Comparison of ENCODE assay signal across 1 mouse cellular context in genomic region chr7:78684943-78685342, GRCm38 (mm10).
TF ChIP-seq lines count a peak whose summit lies in the region.

No protein-coding gene starts in this region.

TF ChIP-seq in MEL, 35 proteins besides CTCF, POLR2A, EP300 and RAD21 (continued from another document):
- TF ChIP-seq HCFC1 (IDR thresholded peaks at IDR 0.05; ENCODE audit: low read depth, low read length), result 0 out of 2 replicates have a peak, but pooled peaks have one; percentile 30
- TF ChIP-seq MAFK (IDR thresholded peaks at IDR 0.05; ENCODE audit: borderline replicate concordance, low read depth, low read length), result peak; percentile 37; the same call in 1 of the 2 replicates
